Mouse (Mus musculus) midbrain, embryonic 11.5 days (tissue): Measurements from ENCODE around the gene Mfsd12. TPM values are rescaled to one million over a fixed set of nuclear protein-coding genes. Genes with fewer than 3 reads are reported as not detected.

Experiments
- ATAC-seq: fragments of 200-750 bp; cut with Nextera tagmentation; 2 replicates; pipeline ENCODE4 v1.8.0; 2017; ENCODE audit warnings: moderate TSS enrichment, moderate library complexity; ENCODE audit not compliant: low FRiP score
- DNase-seq: peaks from one replicate; pipeline ENCODE4 v3.0.0; 2015; ENCODE audit warnings: low spot score; ENCODE audit errors: missing footprints
- H3K27ac ChIP-seq: fragments of 300-500 bp; sonication (generic); 2 replicates; pipeline ENCODE4 v1.5.1; 2014; ENCODE audit warnings: low read depth, low read length
- H3K27me3 ChIP-seq: fragments of 300-500 bp; sonication (generic); 2 replicates; pipeline ENCODE4 v1.6.1; 2014; ENCODE audit warnings: mild to moderate bottlenecking, low read length, moderate library complexity, mixed read lengths; ENCODE audit not compliant: control insufficient read depth, insufficient read depth
- H3K36me3 ChIP-seq: fragments of 300-500 bp; sonication (generic); 2 replicates; pipeline ENCODE4 v1.6.1; 2014; ENCODE audit warnings: mild to moderate bottlenecking, low read length, moderate library complexity, mixed read lengths; ENCODE audit not compliant: control insufficient read depth, insufficient read depth
- H3K4me1 ChIP-seq: fragments of 300-500 bp; sonication (generic); 2 replicates; pipeline ENCODE4 v1.6.1; 2014; ENCODE audit warnings: low read length; ENCODE audit not compliant: control insufficient read depth, insufficient read depth
- H3K4me2 ChIP-seq: fragments of 300-500 bp; sonication (generic); 2 replicates; pipeline ENCODE4 v1.6.1; 2014; ENCODE audit warnings: mild to moderate bottlenecking, moderate library complexity
- H3K4me3 ChIP-seq: fragments of 300-500 bp; sonication (generic); 2 replicates; pipeline ENCODE4 v1.5.1; 2014; ENCODE audit warnings: low read depth, low read length
- H3K9ac ChIP-seq: fragments of 300-500 bp; sonication (generic); 2 replicates; pipeline ENCODE4 v1.6.1; 2014; ENCODE audit warnings: low read length
- H3K9me3 ChIP-seq: fragments of 300-500 bp; sonication (generic); 2 replicates; pipeline ENCODE4 v1.6.1; 2016; ENCODE audit warnings: low read length; ENCODE audit not compliant: control insufficient read depth
- WGBS: fragments of 180-500 bp; shearing (Covaris S2); extraction: QIAGEN DNeasy Blood & Tissue Kit; methylation state at CpG from one replicate; pipeline ENCODE4 v1.1.7; 2014; 5-methylcytosine and 5-hydroxymethylcytosine counted together
- polyA plus RNA-seq: library from polyadenylated mRNA; unstranded; fragments of >200 nt; fragmentation: Nextera tagmentation; extraction: Ambion mirVana; gene quantifications from 2 replicates; pipeline ENCODE4 v1.2.1, GENCODE M21; 2014

Mfsd12 gene
- polyA plus RNA-seq, 1 experiment from 2014 or later = 4.4 TPM

- peaks cover 38% of the 10 kb centered on the region for H3K27me3 ChIP-seq
- no peaks in the 10 kb centered on the region for H3K9me3 ChIP-seq
- H3K36me3 ChIP-seq = no peaks in the 10 kb centered on the region
- H3K4me1 ChIP-seq = peaks cover 32% of the 10 kb centered on the region
- H3K9ac ChIP-seq = no peak overlapping the region
- peak overlapping the region; percentile 29 for H3K4me2 ChIP-seq
- H3K27ac ChIP-seq = no peak overlapping the region
- 3% methylated on average over 54 of the region's 55 CpGs for WGBS
- no peak overlapping the region for H3K4me3 ChIP-seq
- ATAC-seq = no peak
- DNase-seq = peak; percentile 92
These were observed 10.7 kb upstream of the Mfsd12 start for GRCm38 (mm10) chr10:81346453-81347067.

- 3% methylated on average over 12 of the region's 12 CpGs for WGBS
- H3K36me3 ChIP-seq = no peaks in the 10 kb centered on the region
- ATAC-seq (no peak), DNase-seq (peak; percentile 87)
- H3K27me3 ChIP-seq = peaks cover 14% of the 10 kb centered on the region
- H3K9ac ChIP-seq = peak overlapping the region; percentile 90
- peaks cover 25% of the 10 kb centered on the region for H3K4me1 ChIP-seq
- no peak overlapping the region for H3K27ac ChIP-seq
- no peaks in the 10 kb centered on the region for H3K9me3 ChIP-seq
- H3K4me2 ChIP-seq = peak overlapping the region; percentile 92
- H3K4me3 ChIP-seq = peak overlapping the region; percentile 92
These were observed 8.1 kb upstream of the Mfsd12 start for GRCm38 (mm10) chr10:81349146-81349545.

DNA sequence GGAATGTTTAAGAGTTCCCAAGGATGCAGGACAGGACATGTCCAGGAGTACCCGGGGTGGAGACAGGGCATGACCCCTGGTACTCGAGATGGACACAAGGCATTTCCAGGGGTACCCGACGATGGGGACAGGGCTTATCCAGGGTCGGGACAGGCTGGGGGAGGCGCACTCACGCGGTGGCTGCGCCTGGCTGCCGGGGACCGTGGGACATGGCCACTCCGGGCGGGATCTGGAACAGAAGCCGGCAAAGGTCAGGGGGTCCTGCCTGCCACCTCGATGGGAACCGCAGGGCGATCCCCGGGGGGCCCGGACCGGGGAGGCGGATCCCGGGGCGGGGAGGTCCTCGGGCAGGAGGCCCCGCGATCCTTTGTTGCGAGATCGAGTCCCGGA, 7.3 kb upstream of the Mfsd12 start:
- DNase-seq (no peak), ATAC-seq (peak; percentile 49)
- Histone ChIP-seq H3K27ac (no peak overlapping the region; the same call in 1 of the 2 replicates), H3K27me3 (peaks cover 8% of the 10 kb centered on the region), H3K4me1 (peaks cover 25% of the 10 kb centered on the region), H3K4me3 (peak overlapping the region; percentile 92), H3K36me3 (no peaks in the 10 kb centered on the region), H3K9ac (peak overlapping the region; percentile 90), H3K4me2 (peak overlapping the region; percentile 92), H3K9me3 (no peaks in the 10 kb centered on the region)
- 2% methylated on average over 29 of the region's 29 CpGs for WGBS

DNA sequence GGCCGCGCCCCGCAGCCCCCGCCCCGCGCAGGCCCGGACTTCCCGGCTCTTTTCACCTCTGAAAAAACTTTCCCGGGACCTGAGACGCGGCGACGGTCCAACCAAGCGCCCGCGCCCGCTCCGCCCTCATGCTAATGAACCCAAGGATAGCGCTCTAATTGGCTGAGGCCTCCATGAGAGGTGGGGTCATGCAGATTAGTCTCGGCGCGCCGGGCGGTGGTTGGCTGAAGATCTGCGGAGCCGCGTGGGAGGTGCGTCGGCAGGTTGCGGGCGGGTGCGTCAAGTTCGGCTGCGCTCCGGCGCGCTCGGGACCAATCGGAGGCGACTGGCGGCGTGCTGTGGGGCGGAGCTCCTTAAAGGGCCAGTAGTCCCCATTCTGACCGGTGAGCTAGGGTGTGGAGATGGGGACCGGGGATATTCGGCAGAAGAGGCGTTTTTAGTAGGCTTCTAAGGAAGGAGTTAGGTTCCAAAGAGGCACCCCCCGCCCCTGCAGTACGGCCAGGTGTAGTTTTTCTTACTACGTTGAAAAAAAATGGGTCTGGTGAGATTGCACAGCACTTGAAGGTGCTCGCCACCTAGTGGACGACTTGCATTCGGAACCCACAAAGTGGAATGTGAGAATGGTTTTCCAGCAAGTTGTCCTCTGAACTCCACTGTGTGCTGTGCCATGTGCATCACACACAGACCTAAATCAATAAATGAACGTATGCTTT, 6.8 kb upstream of the Mfsd12 start, which contains the start of gene Hmg20b:
Gene Hmg20b (minus strand): TSS at position 130 of the 713 bp plus-strand sequence.
- Histone ChIP-seq H3K36me3 (no peaks in the 10 kb centered on the region), H3K27me3 (peaks cover 8% of the 10 kb centered on the region), H3K9me3 (no peaks in the 10 kb centered on the region), H3K4me1 (peaks cover 25% of the 10 kb centered on the region), H3K4me2 (peak within 1 kb of the TSS; percentile 92), H3K4me3 (peak within 1 kb of the TSS; percentile 92), H3K9ac (peak within 1 kb of the TSS; percentile 90), H3K27ac (no peak within 1 kb of the TSS; the same call in 1 of the 2 replicates)
- WGBS = under 1% methylated on average over 54 of the region's 54 CpGs
- DNase-seq = peak; percentile 99
- ATAC-seq = peak; percentile 95

GRCm38 (mm10) chr10:81351678-81352291, 5.5 kb upstream of the Mfsd12 start:
- DNase-seq = peak; percentile 79
- Histone ChIP-seq H3K9me3 (no peaks in the 10 kb centered on the region), H3K4me1 (peaks cover 20% of the 10 kb centered on the region), H3K36me3 (no peaks in the 10 kb centered on the region), H3K27ac (no peak overlapping the region), H3K9ac (no peak overlapping the region), H3K4me2 (no peak overlapping the region), H3K27me3 (peaks cover 5% of the 10 kb centered on the region; the same call in 1 of the 2 replicates), H3K4me3 (no peak overlapping the region)
- ATAC-seq = no peak
- WGBS = 27% methylated on average over 9 of the region's 9 CpGs

DNA sequence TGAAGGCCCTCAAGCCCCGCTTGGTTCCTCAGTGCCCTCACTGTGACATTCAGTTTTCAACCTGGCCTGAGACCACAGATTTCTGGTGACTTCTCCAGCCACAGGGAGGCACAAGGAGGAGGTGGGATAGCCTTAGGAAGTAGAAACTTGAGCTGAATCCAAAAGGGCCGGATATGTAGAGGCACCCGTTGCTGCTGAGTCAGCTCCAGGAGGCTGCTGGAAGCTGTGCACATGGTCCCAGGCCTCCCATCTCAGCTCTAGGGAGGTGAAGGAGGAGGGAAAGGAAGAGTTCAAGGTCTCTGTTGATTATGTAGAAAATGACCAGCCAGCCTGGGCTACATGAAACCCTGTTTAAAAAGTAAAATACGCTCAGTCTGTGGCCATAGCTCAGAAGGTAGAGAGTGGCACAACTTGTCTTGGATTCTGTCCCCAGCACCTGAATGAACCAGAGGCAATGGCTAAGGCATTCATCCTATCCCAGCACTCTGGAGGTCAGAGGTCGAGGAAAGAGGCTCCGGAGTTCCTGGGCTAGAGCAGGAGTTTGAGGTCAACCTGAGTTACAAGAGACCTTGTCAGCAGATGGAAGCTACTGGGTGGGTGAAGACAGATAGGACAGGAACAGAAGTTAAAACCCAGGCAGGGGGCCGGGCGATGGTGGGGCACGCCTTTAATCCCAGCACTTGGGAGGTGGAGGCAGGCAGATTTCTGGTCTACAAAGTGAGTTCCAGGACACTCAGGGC, 2.4 kb upstream of the Mfsd12 start:
- Histone ChIP-seq H3K27me3 (no peaks in the 10 kb centered on the region), H3K4me2 (no peak overlapping the region), H3K4me3 (no peak overlapping the region), H3K9ac (no peak overlapping the region), H3K4me1 (peaks cover 20% of the 10 kb centered on the region), H3K9me3 (no peaks in the 10 kb centered on the region), H3K27ac (no peak overlapping the region), H3K36me3 (no peaks in the 10 kb centered on the region)
- 62% methylated on average over 9 of the region's 9 CpGs for WGBS
- DNase-seq = no peak
- no peak for ATAC-seq

DNA sequence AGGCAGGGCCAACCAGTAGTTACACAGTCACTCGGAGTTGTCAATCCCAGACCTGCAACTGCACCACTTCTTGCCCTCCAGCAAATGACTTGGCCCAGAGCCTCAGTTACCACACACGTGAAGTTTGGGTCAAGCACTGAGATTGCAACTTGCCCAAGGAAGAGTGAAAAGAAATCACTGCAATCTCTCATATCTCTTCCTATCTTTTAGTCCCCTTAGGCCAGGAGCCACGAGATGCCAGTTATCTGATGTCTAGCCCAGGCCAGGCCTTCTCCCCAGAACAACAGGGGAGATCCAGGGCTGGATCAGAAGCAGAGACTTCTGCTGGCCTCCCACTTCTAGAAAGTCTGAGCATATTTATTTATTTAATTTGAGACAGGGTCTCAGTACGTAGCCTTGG, 1.8 kb upstream of the Mfsd12 start:
- Histone ChIP-seq H3K9me3 (no peaks in the 10 kb centered on the region), H3K27ac (no peak overlapping the region), H3K9ac (no peak overlapping the region), H3K4me3 (no peak overlapping the region), H3K4me2 (no peak overlapping the region), H3K27me3 (no peaks in the 10 kb centered on the region), H3K36me3 (no peaks in the 10 kb centered on the region), H3K4me1 (peaks cover 20% of the 10 kb centered on the region)
- WGBS = 84% methylated on average over 4 of the region's 4 CpGs
- DNase-seq = no peak
- no peak for ATAC-seq

DNA sequence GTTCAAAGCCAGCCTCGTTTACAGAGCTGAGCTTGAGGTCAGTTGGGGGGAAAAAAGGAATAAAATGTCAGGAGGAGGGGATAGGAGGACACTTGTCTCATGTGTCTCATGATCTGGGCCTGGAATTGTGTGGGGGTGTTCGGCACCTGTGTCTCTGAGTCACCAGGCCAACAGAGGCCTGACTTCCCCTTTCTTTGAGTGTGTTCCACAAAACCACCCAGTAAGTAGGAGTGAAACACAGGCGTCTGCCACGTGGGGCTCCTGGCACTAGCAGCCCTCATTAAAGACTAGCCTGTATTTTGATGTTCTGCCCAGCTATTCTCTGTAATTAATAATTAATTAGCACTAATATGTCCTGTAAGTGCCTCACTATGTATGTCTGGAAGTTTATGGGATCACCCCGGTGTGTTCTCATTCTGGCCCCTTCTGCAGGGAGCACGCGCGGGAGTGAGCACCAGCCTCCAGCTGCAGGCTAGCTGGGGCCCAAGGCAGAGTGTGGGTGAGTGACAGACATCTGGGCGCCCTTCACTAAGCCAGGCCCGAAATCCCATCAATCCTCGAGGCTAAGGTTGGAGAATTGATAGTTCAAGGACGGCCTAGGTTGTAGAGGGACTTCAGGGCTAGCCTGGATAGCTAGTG, 820 bp upstream of the Mfsd12 start:
- Histone ChIP-seq H3K4me3 (no peak overlapping the region), H3K9me3 (no peaks in the 10 kb centered on the region), H3K4me2 (no peak overlapping the region), H3K27me3 (no peaks in the 10 kb centered on the region), H3K4me1 (peaks cover 25% of the 10 kb centered on the region), H3K9ac (no peak overlapping the region), H3K36me3 (no peaks in the 10 kb centered on the region), H3K27ac (no peak overlapping the region)
- 60% methylated on average over 12 of the region's 12 CpGs for WGBS
- DNase-seq (peak; percentile 82), ATAC-seq (peak; percentile 1; the same call in 1 of the 2 replicates)
